Mouse (Mus musculus) embryonic fibroblast, embryonic 13.5 days (primary cell): Measurements from ENCODE around the gene Cox4i1. TPM values are rescaled to one million over a fixed set of nuclear protein-coding genes. Genes with fewer than 3 reads are reported as not detected.

ENCODE experiments used
- H3K27ac ChIP-seq: 2 replicates; pipeline ENCODE4 v1.5.1; 2012; ENCODE audit warnings: low read length, control low read depth, inconsistent platforms; ENCODE audit not compliant: insufficient read depth
- H3K4me1 ChIP-seq: 2 replicates; pipeline ENCODE4 v1.6.1; 2011; ENCODE audit warnings: low read length; ENCODE audit not compliant: control insufficient read depth, insufficient read depth
- H3K4me3 ChIP-seq: 2 replicates; pipeline ENCODE4 v1.5.1; 2011; ENCODE audit warnings: mild to moderate bottlenecking, control low read depth, low read length; ENCODE audit not compliant: insufficient read depth
- CTCF ChIP-seq: IDR thresholded peaks from 2 replicates; pipeline ENCODE4 v1.5.1; 2011; ENCODE audit warnings: mild to moderate bottlenecking, control low read depth, low read length, moderate library complexity, borderline replicate concordance; ENCODE audit not compliant: insufficient read depth
- POLR2A ChIP-seq: IDR thresholded peaks from 2 replicates; pipeline ENCODE4 v1.6.1; 2011; ENCODE audit warnings: low read depth, mild to moderate bottlenecking, control low read depth, low read length, moderate library complexity
- polyA plus RNA-seq: library from polyadenylated mRNA; stranded (reverse); fragments of >200 nt; gene quantifications from 2 replicates; pipeline ENCODE4 v1.2.4, GENCODE M21; 2011; ENCODE audit warnings: low read depth; ENCODE audit not compliant: missing spikeins, insufficient read length

Gene Cox4i1
- polyA plus RNA-seq = 409 and 465 TPM in 2 replicates

GRCm38 (mm10) chr8:120667561-120668373 lies at the start of gene Cox4i1, which contains the start of gene Gm27021:
Cox4i1 (plus strand) TSS chr8:120668222.
Gm27021 (minus strand) TSS chr8:120668079.
- Histone ChIP-seq H3K4me3 (peak within 1 kb of the TSS; percentile 98), H3K4me1 (peaks cover 4% of the 10 kb centered on the region; the same call in 1 of the 2 replicates), H3K27ac (peak within 1 kb of the TSS; percentile 39)
- TF ChIP-seq CTCF (no peak), POLR2A (peak; percentile 93)

GRCm38 (mm10) chr8:120619235-120620180 lies 48.5 kb upstream of the Cox4i1 start:
- Histone ChIP-seq H3K4me3 (no peak overlapping the region), H3K4me1 (0 out of 2 replicates have a peak, but pooled peaks cover 3% of the 10 kb centered on the region), H3K27ac (no peak overlapping the region)
- no peak for TF ChIP-seq CTCF

DNA sequence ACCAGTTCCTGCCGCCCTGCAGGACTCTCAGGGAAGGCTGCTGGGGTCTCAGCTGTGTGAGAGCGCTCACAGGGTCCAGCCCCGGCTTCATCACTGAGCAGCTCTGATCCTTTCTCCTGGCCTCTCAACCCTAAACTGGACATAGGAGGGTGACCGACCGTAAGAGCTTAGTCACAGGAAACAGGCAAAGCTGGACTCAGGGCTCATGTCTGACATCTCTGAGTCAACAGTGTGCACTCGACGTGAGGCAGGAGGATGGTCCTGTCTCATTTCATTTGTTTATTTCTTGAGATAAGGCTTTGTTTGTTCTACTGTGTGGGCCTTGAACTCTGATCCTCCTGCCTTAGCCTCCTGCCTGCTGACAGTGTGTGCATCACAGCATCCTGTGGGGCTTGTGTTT lies 47.6 kb upstream of the Cox4i1 start:
- no peak overlapping the region for H3K27ac ChIP-seq
- no peak overlapping the region for H3K4me3 ChIP-seq
- H3K4me1 ChIP-seq = 0 out of 2 replicates have a peak, but pooled peaks cover 3% of the 10 kb centered on the region
- TF ChIP-seq POLR2A = no peak
- TF ChIP-seq CTCF = no peak

DNA sequence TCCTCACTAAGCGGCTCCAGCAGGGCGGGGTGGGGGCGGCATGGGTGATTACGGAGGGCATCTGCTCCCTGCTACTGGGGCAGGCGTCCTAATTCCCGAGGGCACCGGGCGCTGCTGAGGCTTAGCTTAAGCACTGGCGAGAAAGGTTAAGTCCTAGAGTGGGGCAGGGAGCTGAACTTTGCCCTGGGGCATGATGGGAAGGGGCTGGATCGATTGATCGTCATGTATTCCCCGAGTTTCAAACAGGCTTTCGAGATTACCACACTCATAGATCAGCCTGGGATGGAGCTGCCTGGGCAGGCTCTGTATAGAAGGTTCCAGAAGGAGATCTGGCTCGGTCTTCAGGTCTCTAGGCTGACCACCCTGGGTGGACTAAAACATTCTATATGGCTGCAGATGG lies 45.9 kb upstream of the Cox4i1 start:
- Histone ChIP-seq H3K4me3 (no peak overlapping the region), H3K4me1 (0 out of 2 replicates have a peak, but pooled peaks cover 3% of the 10 kb centered on the region), H3K27ac (no peak overlapping the region)
- TF ChIP-seq CTCF (no peak), POLR2A (no peak)

DNA sequence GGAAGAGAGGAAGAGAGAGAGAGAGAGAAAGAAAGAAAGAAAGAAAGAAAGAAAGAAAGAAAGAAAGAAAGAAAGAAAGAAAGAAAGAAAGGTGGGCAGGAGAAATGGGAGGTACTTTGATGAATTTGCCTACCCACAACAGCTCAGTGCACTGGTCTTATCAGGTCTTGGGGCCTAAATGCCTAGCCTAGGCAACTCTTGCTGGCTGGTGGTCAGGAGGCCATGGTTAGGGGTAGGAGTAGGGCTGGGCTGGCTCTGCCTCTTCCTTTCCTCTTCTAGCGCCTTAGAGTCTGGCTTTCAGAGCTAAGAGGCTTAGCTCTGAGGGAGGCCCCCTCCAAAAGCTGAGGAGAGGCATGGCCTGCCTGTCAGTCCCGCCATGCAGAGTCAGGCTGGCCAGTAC lies 44.4 kb upstream of the Cox4i1 start:
- no peak for TF ChIP-seq POLR2A
- no peak for TF ChIP-seq CTCF
- no peak overlapping the region for H3K4me3 ChIP-seq
- H3K4me1 ChIP-seq = 0 out of 2 replicates have a peak, but pooled peaks cover 3% of the 10 kb centered on the region
- no peak overlapping the region for H3K27ac ChIP-seq

GRCm38 (mm10) chr8:120626461-120626860 lies 41.6 kb upstream of the Cox4i1 start:
- Histone ChIP-seq H3K4me1 (no peaks in the 10 kb centered on the region), H3K4me3 (no peak overlapping the region), H3K27ac (no peak overlapping the region)
- TF ChIP-seq CTCF = no peak
- no peak for TF ChIP-seq POLR2A

DNA sequence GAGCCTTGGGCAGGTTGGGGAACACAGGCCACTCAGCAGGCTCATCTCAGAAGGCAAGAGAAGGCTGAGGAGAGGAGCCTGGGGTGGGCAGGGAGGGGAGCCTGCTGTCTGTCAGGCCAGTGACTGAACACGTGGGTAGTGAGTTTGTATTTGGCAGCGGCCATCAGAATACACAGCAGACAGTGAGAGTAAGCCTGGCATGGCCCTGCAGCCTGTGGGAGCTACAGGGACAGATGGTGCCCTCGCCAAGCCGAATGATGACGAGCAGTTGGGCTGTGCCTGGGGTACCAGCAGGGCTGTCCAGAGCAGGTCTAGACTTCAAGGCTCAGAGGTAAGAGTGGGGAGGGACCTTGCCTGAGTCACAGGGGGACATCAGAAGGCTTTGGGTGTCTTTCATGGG lies 40.7 kb upstream of the Cox4i1 start:
- H3K4me3 ChIP-seq = no peak overlapping the region
- TF ChIP-seq POLR2A = no peak
- TF ChIP-seq CTCF = no peak
- no peaks in the 10 kb centered on the region for H3K4me1 ChIP-seq
- no peak overlapping the region for H3K27ac ChIP-seq

GRCm38 (mm10) chr8:120630031-120630430 lies 38.0 kb upstream of the Cox4i1 start:
- H3K4me1 ChIP-seq = no peaks in the 10 kb centered on the region

DNA sequence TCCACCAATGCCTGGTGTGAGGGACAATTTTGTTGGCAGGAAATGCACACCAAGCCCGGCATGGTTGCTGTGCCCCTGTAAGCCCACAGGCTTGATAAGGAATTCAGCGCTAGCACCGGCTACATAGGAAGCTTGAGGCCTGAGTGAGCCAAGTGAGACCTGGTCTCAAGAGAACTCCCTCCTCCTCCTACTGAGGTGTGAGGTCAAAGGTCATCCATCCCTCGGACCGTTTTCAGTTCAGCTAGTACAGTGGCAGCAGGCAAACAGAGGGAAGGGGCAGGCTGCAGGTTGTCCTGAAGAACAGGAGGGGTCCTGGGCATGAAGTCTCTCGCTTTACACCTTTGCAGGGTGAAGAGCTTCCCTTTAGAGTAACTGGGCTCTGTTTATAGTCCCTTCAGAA lies 37.2 kb upstream of the Cox4i1 start:
- TF ChIP-seq CTCF = no peak
- TF ChIP-seq POLR2A = no peak

More at GRCm38 (mm10) chr8:120630031-120630430, 38.0 kb upstream of the Cox4i1 start:
- Histone ChIP-seq H3K4me3 (no peak overlapping the region), H3K27ac (no peak overlapping the region)
- TF ChIP-seq POLR2A (no peak), CTCF (no peak)

More for the DNA sequence above, 37.2 kb upstream of the Cox4i1 start:
- Histone ChIP-seq H3K4me3 (no peak overlapping the region), H3K4me1 (no peaks in the 10 kb centered on the region), H3K27ac (no peak overlapping the region)
